Mouse (Mus musculus) liver, adult 2 months (tissue): ENCODE measurements at regions not wholly inside any gene's neighbourhood (a gene's known extent, or its start where the extent isn't known, plus 50 kb on each side); places are given as distances from the start of the nearest gene placed in this dataset.

Experiments used
- DNase-seq: peaks from one replicate; pipeline ENCODE4 v3.0.0-alpha.2; 2011; ENCODE audit warnings: low read depth, low spot score; ENCODE audit errors: extremely low read depth
- H3K27ac ChIP-seq: fragments of 200-500 bp; replicated peaks from 2 replicates; pipeline ENCODE4 v1.5.1; 2012; ENCODE audit warnings: low read depth, mild to moderate bottlenecking, control low read depth, inconsistent platforms, low read length; ENCODE audit not compliant: insufficient read depth
- H3K27me3 ChIP-seq: fragments of 200-500 bp; 2 replicates; pipeline ENCODE4 v1.6.1; 2012; ENCODE audit warnings: mild to moderate bottlenecking, moderate library complexity, low read length, inconsistent platforms; ENCODE audit not compliant: control insufficient read depth, insufficient read depth
- H3K36me3 ChIP-seq: fragments of 200-500 bp; 2 replicates; pipeline ENCODE4 v1.6.1; 2012; ENCODE audit warnings: low read length, inconsistent platforms; ENCODE audit not compliant: control insufficient read depth, insufficient read depth
- H3K4me1 ChIP-seq: fragments of 200-500 bp; 2 replicates; pipeline ENCODE4 v1.6.1; 2011; ENCODE audit warnings: low read length; ENCODE audit not compliant: control insufficient read depth, insufficient read depth
- H3K4me3 ChIP-seq: fragments of 200-500 bp; 2 replicates; pipeline ENCODE4 v1.5.1; 2011; ENCODE audit warnings: low read depth, mild to moderate bottlenecking, control low read depth, low read length, moderate library complexity; ENCODE audit not compliant: insufficient read depth
- H3K79me2 ChIP-seq: fragments of 200-500 bp; 2 replicates; pipeline ENCODE4 v1.6.1; 2012; ENCODE audit warnings: inconsistent platforms, mild to moderate bottlenecking, low read length, moderate library complexity; ENCODE audit not compliant: control insufficient read depth, insufficient read depth
- H3K9ac ChIP-seq: fragments of 200-500 bp; 2 replicates; pipeline ENCODE4 v1.6.1; 2012; ENCODE audit warnings: low read depth, mild to moderate bottlenecking, control low read depth, inconsistent platforms, low read length
- CTCF ChIP-seq: fragments of 200-500 bp; IDR thresholded peaks from 2 replicates; pipeline ENCODE4 v1.5.1; 2011; ENCODE audit warnings: low read depth, low read length, control low read depth
- POLR2A ChIP-seq: fragments of 200-500 bp; IDR thresholded peaks from 2 replicates; pipeline ENCODE4 v1.6.1; 2011; ENCODE audit warnings: low read length, control low read depth; ENCODE audit not compliant: insufficient read depth; ENCODE audit errors: extremely low read depth
- WGBS: fragments of 180-500 bp; shearing (Covaris S2); methylation state at CpG from one replicate; pipeline ENCODE4 v1.1.7; 2018; 5-methylcytosine and 5-hydroxymethylcytosine counted together

DNA sequence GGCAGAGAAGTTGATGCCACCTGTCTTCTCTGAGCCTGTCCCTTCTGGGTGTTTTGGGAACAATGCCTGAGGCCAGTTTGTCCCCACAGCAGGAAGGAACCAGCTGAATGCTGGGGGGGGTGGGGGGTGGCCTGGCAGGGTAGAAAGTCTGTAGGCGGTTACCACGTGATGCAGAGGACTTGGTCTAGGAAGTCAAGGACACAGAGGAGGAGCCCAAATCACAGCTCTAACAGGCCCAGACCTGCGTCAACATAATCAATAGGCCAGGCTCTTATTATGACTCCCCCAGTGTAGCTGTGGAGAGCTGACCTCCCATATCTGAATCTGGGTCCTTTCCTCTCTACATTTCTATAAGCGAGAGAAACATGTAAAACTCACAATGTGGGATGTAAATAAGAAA lies 333.9 kb upstream of the Smim15 start:
- TF ChIP-seq CTCF: no peak
- TF ChIP-seq POLR2A: no peak
- H3K27ac ChIP-seq: no peak overlapping the region
- H3K9ac ChIP-seq: no peak overlapping the region
- no peaks in the 10 kb centered on the region for H3K79me2 ChIP-seq
- H3K4me3 ChIP-seq: no peak overlapping the region
- no peaks in the 10 kb centered on the region for H3K4me1 ChIP-seq
- H3K27me3 ChIP-seq: no peaks in the 10 kb centered on the region
- H3K36me3 ChIP-seq: no peaks in the 10 kb centered on the region
- DNase-seq: no peak
- whole genome bisulfite sequencing: 65% methylated on average over 4 of the region's 4 CpGs

DNA sequence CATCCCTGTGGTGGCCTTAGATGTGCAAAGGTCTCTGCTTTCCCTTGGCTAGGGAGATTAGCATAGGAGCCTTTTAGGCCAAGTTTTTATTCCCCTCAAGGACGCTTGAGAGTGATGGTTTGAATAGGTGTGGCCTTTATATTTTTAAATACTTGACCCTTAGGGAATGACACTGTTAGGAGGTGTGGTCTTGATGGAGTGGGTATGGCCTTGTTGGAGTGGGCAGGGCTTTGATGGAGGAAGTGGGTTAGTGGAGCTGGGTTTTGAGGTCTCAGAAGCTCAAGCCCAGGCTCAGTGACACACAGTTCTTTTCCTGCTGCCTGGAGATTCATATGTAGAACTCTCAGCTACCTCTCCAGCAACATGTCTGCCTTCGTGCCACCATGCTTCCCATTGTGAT lies 334.4 kb upstream of the Smim15 start:
- 91% methylated on average over 2 of the region's 2 CpGs for WGBS
- H3K27ac ChIP-seq: no peak overlapping the region
- no peak for TF ChIP-seq POLR2A
- no peak for TF ChIP-seq CTCF
- no peaks in the 10 kb centered on the region for H3K79me2 ChIP-seq
- no peak for DNase-seq
- H3K9ac ChIP-seq: no peak overlapping the region
- no peaks in the 10 kb centered on the region for H3K4me1 ChIP-seq
- H3K27me3 ChIP-seq: no peaks in the 10 kb centered on the region
- no peak overlapping the region for H3K4me3 ChIP-seq
- H3K36me3 ChIP-seq: no peaks in the 10 kb centered on the region

DNA sequence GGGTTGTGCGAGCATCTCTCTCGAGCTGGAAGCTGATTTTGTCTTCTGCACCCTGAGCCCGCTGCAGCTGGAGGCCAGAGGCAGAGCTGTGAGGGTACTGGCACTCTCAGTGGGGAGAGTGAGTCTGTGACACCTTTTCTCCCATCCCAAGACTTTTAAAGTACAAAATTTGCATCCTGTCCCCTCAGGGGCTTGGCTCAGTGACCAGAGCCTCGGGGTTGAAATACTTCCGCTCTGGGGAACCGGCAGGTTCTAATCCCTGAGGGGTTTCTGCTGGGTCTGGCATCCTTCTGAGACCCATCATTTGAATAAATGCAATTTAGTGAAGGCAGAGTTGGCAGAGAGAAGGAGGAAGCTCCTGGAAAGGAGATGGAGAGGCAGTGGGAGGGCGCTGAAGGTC lies 340.5 kb upstream of the Smim15 start:
- WGBS: 66% methylated on average over 7 of the region's 7 CpGs

DNA sequence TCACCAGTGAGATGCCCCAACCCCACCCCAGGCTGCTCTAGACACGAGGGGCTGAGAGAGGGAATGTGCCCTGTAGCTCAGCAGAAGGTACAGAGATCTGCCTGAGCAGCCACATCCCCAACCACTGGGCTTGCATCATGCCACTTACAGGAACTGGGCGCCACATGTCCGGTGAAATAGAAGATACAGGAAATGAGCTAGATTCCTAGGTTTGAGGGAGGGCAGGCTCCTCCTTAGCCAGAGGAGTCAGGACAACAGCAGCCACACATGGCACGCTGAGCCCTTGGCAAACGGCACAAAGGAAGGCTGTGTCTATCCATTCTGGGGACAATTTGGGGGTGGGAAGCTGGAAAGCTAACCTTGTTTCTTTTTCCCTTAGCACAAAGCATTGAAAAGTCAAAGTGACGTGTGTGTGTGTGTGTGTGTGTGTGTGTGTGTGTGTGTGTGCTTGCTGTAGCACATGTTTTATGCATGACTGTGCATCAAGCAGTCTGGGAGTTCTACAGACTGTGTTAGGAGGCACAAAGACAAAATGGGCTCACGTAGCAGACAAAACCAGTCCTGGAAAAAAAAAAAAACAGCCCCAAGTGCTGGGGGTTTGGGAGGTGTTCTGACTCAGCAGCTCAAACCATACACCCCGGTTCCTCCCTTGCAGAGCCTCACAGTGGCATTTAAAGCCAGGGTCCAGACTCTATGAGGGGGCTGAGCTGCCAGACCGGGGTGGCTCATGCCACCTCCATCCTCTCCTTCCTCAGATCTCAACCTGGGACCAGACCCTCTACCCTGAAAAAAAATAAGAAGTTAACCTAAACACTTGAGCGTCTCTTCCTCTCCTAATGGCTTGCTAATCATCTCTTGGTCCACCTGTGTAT lies 343.7 kb upstream of the Smim15 start:
- no peaks in the 10 kb centered on the region for H3K79me2 ChIP-seq
- no peak overlapping the region for H3K9ac ChIP-seq
- TF ChIP-seq POLR2A (no peak), CTCF (no peak)
- H3K27me3 ChIP-seq: no peaks in the 10 kb centered on the region
- WGBS: 65% methylated on average over 10 of the region's 10 CpGs
- DNase-seq: no peak
- no peak overlapping the region for H3K4me3 ChIP-seq
- H3K27ac ChIP-seq: no peak overlapping the region
- H3K4me1 ChIP-seq: no peaks in the 10 kb centered on the region
- no peaks in the 10 kb centered on the region for H3K36me3 ChIP-seq

More for the DNA sequence above, 340.5 kb upstream of the Smim15 start:
- no peak overlapping the region for H3K27ac ChIP-seq
- no peaks in the 10 kb centered on the region for H3K27me3 ChIP-seq
- no peaks in the 10 kb centered on the region for H3K36me3 ChIP-seq
- H3K4me3 ChIP-seq: no peak overlapping the region
- no peak for DNase-seq
- H3K4me1 ChIP-seq: no peaks in the 10 kb centered on the region
- TF ChIP-seq POLR2A (no peak), CTCF (no peak)
- H3K79me2 ChIP-seq: no peaks in the 10 kb centered on the region
- no peak overlapping the region for H3K9ac ChIP-seq

DNA sequence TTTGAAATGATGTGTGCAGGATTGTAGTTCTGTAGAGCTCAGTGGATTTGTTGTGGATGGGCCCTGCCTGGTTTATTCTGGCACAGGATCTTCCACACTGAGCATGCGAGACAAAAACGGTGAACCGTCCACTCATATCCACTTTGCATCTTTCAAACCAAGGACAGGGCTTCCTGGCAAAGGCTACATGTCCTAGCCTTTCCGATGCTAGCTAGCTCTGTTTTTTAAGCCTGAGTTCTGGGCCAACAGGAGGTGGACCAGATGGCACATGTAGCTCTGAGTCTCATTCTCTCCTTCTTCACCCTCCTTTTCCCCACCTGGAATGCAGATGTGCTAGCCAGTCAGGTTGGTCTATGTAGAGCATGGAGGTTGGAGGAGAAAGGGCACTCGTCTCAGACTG lies 345.0 kb upstream of the Smim15 start:
- TF ChIP-seq POLR2A: no peak
- no peak for TF ChIP-seq CTCF
- Histone ChIP-seq H3K27ac (no peak overlapping the region), H3K4me1 (no peaks in the 10 kb centered on the region), H3K9ac (no peak overlapping the region), H3K27me3 (no peaks in the 10 kb centered on the region), H3K36me3 (no peaks in the 10 kb centered on the region), H3K4me3 (no peak overlapping the region), H3K79me2 (no peaks in the 10 kb centered on the region)
- WGBS: 78% methylated on average over 5 of the region's 5 CpGs
- no peak for DNase-seq

DNA sequence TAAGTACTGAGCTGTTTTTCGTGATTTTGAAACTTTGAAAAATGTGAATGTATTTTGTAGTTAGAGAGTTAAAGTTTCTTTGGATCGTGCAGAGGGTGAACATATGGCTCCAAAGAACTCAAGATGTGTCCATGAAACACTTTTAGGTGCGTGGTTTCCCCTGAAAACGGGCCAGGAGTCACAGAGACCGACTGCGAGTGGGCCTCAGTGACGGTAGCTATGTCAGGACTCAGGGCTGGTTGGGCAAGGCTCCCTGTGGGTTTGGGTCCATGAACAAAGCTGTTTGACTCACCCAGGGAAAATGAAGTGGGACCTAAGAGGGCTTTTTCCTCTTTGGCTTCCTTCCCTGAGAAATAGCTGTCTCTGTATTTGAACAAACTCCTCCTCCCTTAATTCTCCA lies 345.9 kb upstream of the Smim15 start:
- DNase-seq: no peak
- Histone ChIP-seq H3K79me2 (no peaks in the 10 kb centered on the region), H3K4me3 (no peak overlapping the region), H3K27ac (no peak overlapping the region), H3K36me3 (no peaks in the 10 kb centered on the region), H3K27me3 (no peaks in the 10 kb centered on the region), H3K4me1 (no peaks in the 10 kb centered on the region), H3K9ac (no peak overlapping the region)
- TF ChIP-seq POLR2A (no peak), CTCF (no peak)
- WGBS: 87% methylated on average over 7 of the region's 7 CpGs
